Mouse (Mus musculus) brain, embryonic 18.5 days (tissue): ENCODE results near the gene Mylk.

Experiments used
- DNase-seq: peaks from one replicate; pipeline ENCODE4 v3.0.0-alpha.2; 2012; ENCODE audit warnings: low read depth, low spot score

The Mylk gene

GRCm38 (mm10) chr16:34940363-34940762, 195.4 kb downstream of the Mylk start:
- DNase-seq: no peak

DNA sequence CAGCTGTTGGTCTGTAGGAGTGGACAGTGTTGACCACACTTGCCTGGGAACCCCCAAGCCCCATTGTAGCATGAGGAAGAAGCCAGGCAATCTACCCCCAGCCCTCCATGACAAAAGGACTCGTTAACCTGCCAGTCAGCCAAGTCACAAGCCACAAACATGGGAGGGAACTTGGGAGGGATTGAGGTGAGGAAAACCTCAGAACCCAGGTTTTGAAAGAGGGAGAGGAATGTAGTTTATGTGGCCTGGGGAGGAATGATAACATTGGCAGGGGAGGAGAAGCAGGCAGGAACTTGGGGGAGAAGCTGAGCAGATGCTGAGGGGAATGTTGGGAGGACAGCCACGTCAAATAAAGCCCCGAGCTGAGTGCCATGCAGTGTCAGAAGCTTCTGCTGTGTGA, 196.9 kb downstream of the Mylk start:
- no peak for DNase-seq

GRCm38 (mm10) chr16:34946301-34946700, 201.3 kb downstream of the Mylk start:
- no peak for DNase-seq

DNA sequence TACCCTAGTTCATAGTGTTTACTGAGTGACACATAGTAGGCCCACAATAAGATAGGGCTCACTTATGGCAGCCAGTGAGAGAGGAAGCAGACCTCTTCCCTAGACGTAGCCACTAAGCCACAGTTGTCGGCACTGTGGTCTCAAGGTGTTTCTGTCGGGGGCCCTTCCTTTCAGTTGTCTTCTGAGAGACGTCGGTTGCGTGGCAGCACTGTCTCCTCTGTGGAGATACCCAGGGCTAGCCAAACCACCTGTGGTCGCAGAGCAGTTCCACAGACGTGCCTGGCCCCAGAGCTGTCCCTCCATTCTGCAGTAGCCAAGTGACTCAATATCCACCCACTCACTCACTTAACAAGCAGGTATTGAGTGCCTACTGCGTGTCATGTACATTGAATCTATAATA, 205.9 kb downstream of the Mylk start:
- no peak for DNase-seq

GRCm38 (mm10) chr16:34952254-34952653, 207.2 kb downstream of the Mylk start:
- no peak for DNase-seq

- DNase-seq: no peak
Measured at GRCm38 (mm10) chr16:34952798-34953197, 207.8 kb downstream of the Mylk start.

DNA sequence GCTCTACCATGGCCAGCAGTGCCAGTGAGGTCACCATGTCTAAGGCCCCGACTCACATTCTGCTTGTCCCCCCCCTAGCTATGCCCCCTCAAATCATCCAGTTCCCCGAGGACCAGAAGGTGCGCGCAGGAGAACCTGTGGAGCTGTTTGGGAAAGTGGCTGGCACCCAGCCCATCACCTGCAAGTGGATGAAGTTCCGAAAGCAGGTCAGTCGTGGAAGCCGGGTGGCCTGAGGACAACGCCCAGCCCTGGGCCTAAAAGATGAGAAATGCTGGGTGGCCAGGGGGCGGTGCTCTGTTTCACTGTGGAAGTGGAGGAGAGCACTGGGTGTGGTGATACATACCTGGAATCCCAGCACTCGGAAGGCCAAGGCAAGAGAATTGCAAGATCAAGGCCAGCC, 208.5 kb downstream of the Mylk start:
- no peak for DNase-seq

DNA sequence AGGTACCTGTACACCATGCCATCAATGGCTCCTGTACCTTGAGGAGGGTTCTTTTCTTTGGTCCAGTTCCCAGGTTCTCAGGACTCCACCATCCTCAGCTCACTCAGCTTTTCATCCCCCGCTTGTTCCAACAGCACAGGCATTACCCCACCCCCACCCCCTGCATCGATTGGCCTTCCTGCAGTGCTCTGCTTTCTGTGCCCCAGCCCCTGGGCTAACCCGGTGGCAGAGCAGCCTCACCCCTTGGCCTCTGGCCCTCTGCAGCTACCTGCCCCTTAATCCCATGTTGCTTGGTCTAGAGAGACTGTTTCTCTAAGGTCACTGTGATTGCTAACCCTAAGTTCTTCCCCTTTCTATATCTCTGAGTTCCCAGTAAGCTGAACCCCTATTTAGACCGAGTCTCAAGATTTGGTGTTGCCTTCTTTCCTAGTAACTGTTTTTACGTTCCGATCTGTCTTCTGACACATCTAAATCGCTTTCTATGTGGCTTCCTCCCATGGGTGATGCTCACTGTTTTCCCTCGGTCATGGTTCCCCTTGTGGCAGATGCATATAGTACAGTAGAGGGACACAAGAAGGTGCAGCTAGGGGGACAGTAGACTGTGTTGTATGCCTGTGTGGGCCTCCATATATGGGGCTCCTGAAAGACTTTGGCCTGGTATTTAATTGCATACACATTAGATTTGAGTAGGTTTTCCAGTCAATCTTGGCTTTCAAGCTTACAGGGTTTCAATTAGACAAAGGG, 212.6 kb downstream of the Mylk start:
- DNase-seq: no peak

DNA sequence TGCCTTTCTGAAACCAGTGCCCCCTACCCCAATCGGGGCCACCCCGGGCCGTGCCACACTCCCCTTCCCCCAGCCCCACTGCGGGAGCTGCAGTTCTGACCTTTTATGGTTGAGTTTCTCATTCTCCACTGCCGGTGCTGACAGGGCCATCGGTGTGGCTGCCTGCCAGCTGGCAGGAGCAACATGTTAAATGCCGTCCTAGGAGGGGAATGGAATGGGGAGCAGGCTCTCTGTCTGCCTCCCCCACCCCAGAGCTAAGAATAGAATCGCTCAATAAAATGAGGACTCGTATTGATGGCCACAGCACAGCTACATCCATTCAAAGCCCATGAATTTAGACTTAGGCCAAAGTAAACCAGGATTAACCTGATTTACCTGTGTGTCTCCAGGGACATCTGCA, 213.7 kb downstream of the Mylk start:
- DNase-seq: no peak

DNA sequence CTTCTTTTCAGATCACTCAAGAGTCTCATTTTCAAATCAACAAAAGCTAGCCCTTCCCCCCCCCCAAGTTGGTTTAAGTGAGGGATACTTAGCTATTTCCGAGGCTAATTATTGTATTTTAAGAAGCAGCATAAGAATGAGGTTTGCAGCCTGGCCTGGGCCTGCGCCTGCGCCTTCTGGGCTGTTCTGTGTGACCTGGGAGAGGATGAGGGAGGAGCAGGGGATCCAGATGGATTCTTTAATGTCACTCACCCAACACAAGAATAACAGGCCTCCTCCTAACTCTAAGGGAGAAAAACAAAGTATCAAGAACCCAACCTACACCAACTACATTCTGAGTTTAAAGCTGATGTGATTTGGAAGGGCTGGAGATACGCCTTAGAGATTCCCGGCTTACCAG, 214.3 kb downstream of the Mylk start:
- DNase-seq: no peak

- no peak for DNase-seq
Measured at GRCm38 (mm10) chr16:34960243-34960642, 215.2 kb downstream of the Mylk start.

DNA sequence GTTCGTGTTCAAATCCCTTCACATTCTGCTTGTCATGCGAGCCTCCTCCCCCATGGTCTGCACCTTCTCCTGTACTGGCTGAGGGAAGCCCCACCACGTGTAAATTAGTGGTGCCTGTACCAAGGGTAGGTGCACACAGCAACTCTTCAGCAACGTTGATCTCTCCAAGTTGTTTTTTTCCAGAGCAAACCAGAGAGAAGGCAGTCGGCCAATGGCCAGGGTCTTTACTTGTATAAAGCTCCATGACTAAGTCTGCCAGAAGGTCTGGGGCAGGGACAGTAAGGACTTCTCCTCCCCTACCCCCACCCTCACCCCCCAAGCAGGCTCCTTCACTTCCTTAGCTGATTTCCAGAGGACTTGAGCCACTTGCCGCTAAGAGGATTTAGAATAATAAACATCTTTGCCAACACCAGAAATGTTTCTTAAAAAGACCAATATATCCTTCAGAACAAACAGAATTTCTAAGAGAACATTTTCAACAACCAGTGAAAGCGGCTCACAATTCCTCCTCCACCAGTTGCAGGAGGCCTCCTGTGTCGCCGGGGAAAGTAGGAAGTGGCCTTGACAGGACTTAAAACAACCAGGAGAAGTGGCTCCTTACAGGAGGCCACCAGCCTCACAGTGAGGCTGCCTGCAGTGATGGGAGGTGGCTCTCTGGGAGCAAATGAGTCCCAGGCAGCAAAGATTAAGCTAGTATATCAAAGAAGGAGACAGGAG, 216.0 kb downstream of the Mylk start:
- DNase-seq: no peak

DNA sequence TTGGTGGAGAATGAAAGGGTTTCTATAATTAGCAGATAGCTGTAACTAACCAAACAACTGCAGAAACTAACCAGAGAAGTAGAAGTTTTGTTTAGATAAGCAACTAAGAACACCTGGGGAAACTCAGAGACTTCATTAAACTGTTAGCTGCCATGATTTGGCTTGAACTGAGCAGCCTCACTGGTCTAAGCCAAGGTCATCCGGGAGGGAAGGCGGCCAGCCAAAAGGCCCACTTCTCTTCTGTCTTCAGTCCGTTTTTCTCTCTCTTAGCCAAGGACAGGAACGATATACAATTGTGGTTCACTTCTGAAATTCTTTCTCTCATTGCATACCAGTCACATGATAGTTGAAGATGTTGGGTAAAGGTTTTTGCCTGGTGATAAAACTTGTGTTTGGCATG, 217.3 kb downstream of the Mylk start:
- no peak for DNase-seq

DNA sequence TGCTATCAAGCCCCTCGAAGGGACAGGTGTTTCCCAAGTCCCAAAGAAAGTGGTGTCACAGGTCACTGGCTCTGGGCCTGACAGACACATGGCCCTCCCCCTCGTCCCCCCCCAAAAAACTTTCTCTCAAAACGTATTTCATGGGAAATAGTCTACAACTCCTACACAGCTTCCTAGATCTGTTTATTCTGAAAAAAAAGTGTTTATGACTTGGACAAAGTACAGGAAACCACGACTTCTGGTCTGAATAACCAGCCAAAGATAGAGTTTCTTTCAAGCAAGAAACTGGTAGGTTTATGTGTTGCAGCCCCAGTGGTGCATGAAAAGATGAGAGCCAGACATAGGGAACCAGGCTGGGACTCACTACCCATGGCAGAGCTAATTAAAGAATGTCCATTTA, 218.0 kb downstream of the Mylk start:
- DNase-seq: no peak

GRCm38 (mm10) chr16:34966620-34967081, 221.6 kb downstream of the Mylk start:
- DNase-seq: no peak

DNA sequence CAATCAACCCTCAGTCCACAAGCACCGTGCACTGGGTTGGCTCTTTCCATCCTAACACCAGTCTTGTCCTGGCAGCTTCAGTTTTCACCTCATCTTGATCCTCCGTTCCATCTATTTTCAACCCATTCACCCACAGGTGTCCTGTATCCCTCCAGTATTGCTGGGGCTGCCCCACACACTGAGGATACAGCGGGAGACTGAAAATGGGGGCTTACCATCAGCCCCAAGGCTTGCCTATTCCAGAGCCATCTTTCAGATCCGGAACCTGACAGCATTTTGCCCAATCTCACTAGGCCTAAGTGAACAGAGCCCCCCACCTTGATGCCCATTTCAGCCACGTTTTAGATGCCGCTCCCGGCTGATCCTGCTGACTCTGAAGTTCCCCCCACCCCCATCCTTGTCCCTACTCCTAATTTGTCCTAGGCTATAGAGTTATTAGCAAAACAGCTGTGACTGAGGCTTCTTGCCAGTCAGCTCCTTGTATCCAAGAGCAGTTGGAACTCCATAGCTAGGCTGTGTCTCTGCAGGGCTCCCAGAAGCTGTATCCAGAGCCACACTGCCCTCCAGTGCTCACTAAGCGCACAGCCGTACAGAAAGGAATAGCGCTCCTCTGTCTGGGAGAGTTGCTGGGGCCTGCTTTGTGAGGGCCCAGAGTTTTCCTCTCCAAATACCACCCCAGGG, 222.2 kb downstream of the Mylk start:
- DNase-seq: peak; percentile 69

GRCm38 (mm10) chr16:34968181-34968580, 223.2 kb downstream of the Mylk start:
- no peak for DNase-seq

DNA sequence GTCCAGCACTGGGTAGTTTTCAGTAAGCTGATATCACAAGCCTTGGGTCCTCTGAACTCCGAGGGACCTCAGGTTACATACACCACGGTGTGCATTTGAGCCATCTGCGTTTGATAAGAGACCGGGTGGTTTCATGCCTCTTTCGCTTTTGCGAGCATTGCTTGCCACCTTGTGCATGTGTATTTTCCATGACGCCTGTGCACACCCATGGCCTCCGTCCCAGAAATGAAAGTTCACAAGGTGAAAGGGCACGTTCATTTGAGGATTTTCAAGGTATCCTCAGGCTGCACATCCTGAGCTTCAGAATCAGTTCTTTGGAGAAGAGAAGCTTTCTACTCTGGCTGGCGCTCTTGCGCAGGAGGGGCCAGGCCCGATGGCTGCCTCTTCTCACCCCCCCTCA, 227.5 kb downstream of the Mylk start:
- DNase-seq: no peak

DNA sequence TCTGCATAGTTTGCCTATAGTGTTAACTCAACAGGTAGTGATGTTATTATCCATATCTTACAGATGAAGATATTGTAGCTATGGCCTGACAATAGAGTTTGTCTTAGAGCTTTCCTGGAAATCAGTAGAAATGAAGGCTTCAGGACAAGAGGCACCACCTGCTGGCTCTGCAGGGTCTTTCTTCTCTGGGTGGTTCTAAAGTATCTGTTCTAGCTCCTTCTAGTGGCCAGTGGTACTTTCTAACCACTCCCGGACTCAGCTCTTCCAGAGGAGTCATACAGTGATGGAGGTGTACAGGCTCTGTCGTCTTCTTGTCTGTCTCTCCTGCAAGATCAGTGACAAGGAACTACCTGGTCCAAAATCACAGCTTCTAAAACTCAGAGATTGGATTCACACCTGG, 230.5 kb downstream of the Mylk start:
- no peak for DNase-seq

GRCm38 (mm10) chr16:34976630-34977029, 231.6 kb downstream of the Mylk start:
- DNase-seq: no peak

- no peak for DNase-seq
Measured at GRCm38 (mm10) chr16:34978018-34978417, 233.0 kb downstream of the Mylk start.

- no peak for DNase-seq
Measured at GRCm38 (mm10) chr16:34981009-34981408, 236.0 kb downstream of the Mylk start.
